7 mouse cellular contexts compared by ENCODE assay signal in the genomic region with DNA sequence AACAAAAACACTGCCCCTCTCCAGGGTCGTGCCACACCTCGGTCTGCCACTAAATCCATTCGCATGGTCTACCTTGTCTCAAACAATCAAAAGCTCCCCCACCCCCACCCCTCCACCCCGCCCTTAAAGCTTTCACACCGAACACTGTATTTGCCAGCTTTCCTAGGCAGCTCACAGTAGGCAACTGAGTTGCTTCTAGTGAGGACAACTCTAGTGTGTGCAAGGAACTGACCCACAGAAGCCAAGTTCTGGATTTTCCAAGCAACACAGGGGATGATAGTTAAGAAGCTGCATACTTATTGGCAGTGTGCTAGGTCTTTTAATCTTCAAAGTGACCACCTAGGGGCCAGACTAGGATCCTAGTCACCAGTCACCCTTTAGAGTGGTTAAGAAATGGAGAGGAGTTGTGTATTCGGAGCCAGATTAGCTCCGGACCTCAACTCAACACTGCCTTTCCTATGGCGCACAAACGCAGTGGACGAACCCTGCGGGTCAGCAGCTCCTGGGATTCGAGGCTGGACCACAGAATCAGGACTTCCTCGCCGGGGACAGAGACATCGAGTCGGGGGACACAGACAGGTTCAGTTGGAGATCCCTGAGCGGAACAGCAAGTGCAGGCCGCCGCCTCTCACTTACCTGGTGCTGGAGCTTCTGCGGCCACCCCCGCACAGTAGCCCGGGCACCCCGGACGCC. TPM values are rescaled to one million over a fixed set of nuclear protein-coding genes. Genes with fewer than 3 reads are reported as not detected.
DNase-seq lines count a peak whose midpoint lies in the region; ATAC-seq and TF ChIP-seq lines count a peak whose summit lies in the region.

No protein-coding gene starts in this region.

- TF ChIP-seq POLR2A in myocyte (IDR thresholded peaks at IDR 0.05; ENCODE audit: insufficient read length, low read depth) = no peak

- H3K27me3 ChIP-seq in lung, postnatal 0 days (replicated peaks; ENCODE audit: insufficient read depth, low read length) = no peaks in the 10 kb centered on the region
- H3K27me3 ChIP-seq in embryonic facial prominence, embryonic 12.5 days = no peaks in the 10 kb centered on the region
- H3K27me3 ChIP-seq in hindbrain, embryonic 15.5 days = no peaks in the 10 kb centered on the region
- no peaks in the 10 kb centered on the region for H3K27me3 ChIP-seq in myocyte (ENCODE audit: control insufficient read depth, insufficient read depth, insufficient read length)

- ATAC-seq in lung, postnatal 0 days = no peak
- ATAC-seq in embryonic facial prominence, embryonic 12.5 days (ENCODE audit: insufficient number of reproducible peaks, insufficient read depth, low FRiP score, low TSS enrichment) = no peak
- ATAC-seq in hindbrain, embryonic 15.5 days (ENCODE audit: low FRiP score, low read depth) = peak; percentile 25

- peak overlapping the region; percentile 75 for H3ac ChIP-seq in myocyte (ENCODE audit: control insufficient read depth, insufficient read length)

- H3K79me2 ChIP-seq in myocyte (ENCODE audit: control insufficient read depth, insufficient read depth) = no peaks in the 10 kb centered on the region

- TF ChIP-seq EP300 in lung, postnatal 0 days (IDR thresholded peaks at IDR 0.05) = no peak

- H3K36me3 ChIP-seq in lung, postnatal 0 days (ENCODE audit: insufficient read depth, low read length) = no peaks in the 10 kb centered on the region
- peaks cover 15% of the 10 kb centered on the region for H3K36me3 ChIP-seq in embryonic facial prominence, embryonic 12.5 days
- H3K36me3 ChIP-seq in hindbrain, embryonic 15.5 days = peaks cover 18% of the 10 kb centered on the region
- H3K36me3 ChIP-seq in myocyte (ENCODE audit: control insufficient read depth, insufficient read depth) = no peaks in the 10 kb centered on the region

- H3K9me3 ChIP-seq in lung, postnatal 0 days (ENCODE audit: low read length) = no peaks in the 10 kb centered on the region
- H3K9me3 ChIP-seq in embryonic facial prominence, embryonic 12.5 days = peaks cover 8% of the 10 kb centered on the region
- H3K9me3 ChIP-seq in hindbrain, embryonic 15.5 days = peaks cover under 1% of the 10 kb centered on the region; the same call in 1 of the 2 replicates

- no peak for TF ChIP-seq CTCF in lung, postnatal 0 days (IDR thresholded peaks at IDR 0.05)

- peak overlapping the region; percentile 69 for H3K4me3 ChIP-seq in lung, postnatal 0 days (ENCODE audit: low read depth, low read length)
- peak overlapping the region; percentile 60 for H3K4me3 ChIP-seq in embryonic facial prominence, embryonic 12.5 days
- H3K4me3 ChIP-seq in hindbrain, embryonic 15.5 days = peak overlapping the region; percentile 55
- peak overlapping the region; percentile 67 for H3K4me3 ChIP-seq in myocyte

- DNase-seq in lung, postnatal 0 days (ENCODE audit: low spot score) = peak; percentile 17
- no peak for DNase-seq in lung, adult 18-20 months
- no peak for DNase-seq in gastrocnemius, postnatal 4 days (ENCODE audit: low spot score in 2 of 2)
- DNase-seq in frontal cortex, postnatal 36 days (ENCODE audit: low spot score in 2 of 2) = no peak

- H3K27ac ChIP-seq in lung, postnatal 0 days (ENCODE audit: low read length) = peak overlapping the region; percentile 88
- H3K27ac ChIP-seq in embryonic facial prominence, embryonic 12.5 days = 0 out of 2 replicates have a peak overlapping the region, but pooled peaks have one; percentile 85
- no peak overlapping the region for H3K27ac ChIP-seq in hindbrain, embryonic 15.5 days (replicated peaks)

- H3K4me1 ChIP-seq in lung, postnatal 0 days (ENCODE audit: insufficient read depth, low read depth, low read length) = 0 out of 2 replicates have a peak, but pooled peaks cover 3% of the 10 kb centered on the region
- H3K4me1 ChIP-seq in embryonic facial prominence, embryonic 12.5 days = peaks cover 15% of the 10 kb centered on the region; the same call in 1 of the 2 replicates
- peaks cover 17% of the 10 kb centered on the region for H3K4me1 ChIP-seq in hindbrain, embryonic 15.5 days (replicated peaks)

- H3K4me2 ChIP-seq in lung, postnatal 0 days (replicated peaks; ENCODE audit: low read depth, low read length) = peak overlapping the region; percentile 94
- peak overlapping the region; percentile 88 for H3K4me2 ChIP-seq in embryonic facial prominence, embryonic 12.5 days (replicated peaks)
- peak overlapping the region; percentile 64 for H3K4me2 ChIP-seq in hindbrain, embryonic 15.5 days
- peak overlapping the region; percentile 100 for H3K4me2 ChIP-seq in myocyte (ENCODE audit: low read depth)

- H3K9ac ChIP-seq in lung, postnatal 0 days (replicated peaks; ENCODE audit: low read depth) = peak overlapping the region; percentile 41; the same call in 1 of the 2 replicates
- H3K9ac ChIP-seq in embryonic facial prominence, embryonic 12.5 days = peak overlapping the region; percentile 77
- peak overlapping the region; percentile 54 for H3K9ac ChIP-seq in hindbrain, embryonic 15.5 days

- WGBS in lung, postnatal 0 days = 1% methylated on average over 24 of the region's 24 CpGs
- 3% methylated on average over 24 of the region's 24 CpGs for WGBS in embryonic facial prominence, embryonic 12.5 days
- WGBS in hindbrain, embryonic 15.5 days = 2% methylated on average over 24 of the region's 24 CpGs

TF ChIP-seq in myocyte, 11 proteins besides CTCF, POLR2A, EP300 and RAD21:
- TF ChIP-seq MYOG (IDR thresholded peaks at IDR 0.05; ENCODE audit: control insufficient read depth in 1 of 3, insufficient read depth in 1 of 3, insufficient read length in 2 of 3, low read depth in 2 of 3) = no peak
- no peak for TF ChIP-seq E2F4 (IDR thresholded peaks at IDR 0.05; ENCODE audit: insufficient read depth)
- no peak for TF ChIP-seq POLR2AphosphoS2 (IDR thresholded peaks at IDR 0.05; ENCODE audit: insufficient read length, low read depth)
- TF ChIP-seq TCF3 (IDR thresholded peaks at IDR 0.05; ENCODE audit: insufficient read length, low read depth) = no peak
- no peak for TF ChIP-seq MYOD1 (IDR thresholded peaks at IDR 0.05; ENCODE audit: control insufficient read depth in 1 of 3, insufficient read length in 2 of 3, low read depth in 2 of 3)
- TF ChIP-seq USF1 (IDR thresholded peaks at IDR 0.05; ENCODE audit: low read depth) = no peak
- TF ChIP-seq MAX (IDR thresholded peaks at IDR 0.05; ENCODE audit: low read depth) = no peak
- TF ChIP-seq TCF12 (IDR thresholded peaks at IDR 0.05; ENCODE audit: insufficient read depth, poor library complexity, severe bottlenecking) = no peak
- TF ChIP-seq SRF (IDR thresholded peaks at IDR 0.05; ENCODE audit: control insufficient read depth, insufficient read length, low read depth) = no peak
- no peak for TF ChIP-seq REST (IDR thresholded peaks at IDR 0.05; ENCODE audit: insufficient read depth, insufficient read length)
- no peak for TF ChIP-seq CEBPB (IDR thresholded peaks at IDR 0.05; ENCODE audit: insufficient read depth, poor library complexity, severe bottlenecking)

RNA-seq across cellular contexts. Expression of gene L2hgdh, which starts 0.5 kb away (rescaled TPM):
- polyA plus RNA-seq in lung, postnatal 0 days (2015; fragmentation: Nextera tagmentation; extraction: Ambion mirVana) = 3.7 and 4.5 TPM in 2 replicates
- polyA plus RNA-seq in embryonic facial prominence, embryonic 12.5 days (2016; fragmentation: Nextera tagmentation; extraction: Ambion mirVana) = 19.7 and 21.2 TPM in 2 replicates
- polyA plus RNA-seq in hindbrain, embryonic 15.5 days (2015; fragmentation: Nextera tagmentation; extraction: Ambion mirVana) = 12.5 and 13.3 TPM in 2 replicates
- polyA plus RNA-seq in myocyte (2012; fragmentation: generic; extraction: Trizol) = 2.8 TPM
- total RNA-seq in gastrocnemius, postnatal 4 days (2021) = 10 to 100 TPM; 38.1 to 38.9 TPM

RNA-seq across cellular contexts. Expression of gene Atp5s, which starts 0.6 kb away (rescaled TPM):
- polyA plus RNA-seq in lung, postnatal 0 days (2015; fragmentation: Nextera tagmentation; extraction: Ambion mirVana) = 18.5 and 21.4 TPM in 2 replicates
- polyA plus RNA-seq in embryonic facial prominence, embryonic 12.5 days (2016; fragmentation: Nextera tagmentation; extraction: Ambion mirVana) = 24.3 and 28.4 TPM in 2 replicates
- 34.5 and 37.0 TPM in 2 replicates for polyA plus RNA-seq in hindbrain, embryonic 15.5 days (2015; fragmentation: Nextera tagmentation; extraction: Ambion mirVana)
- 9.3 TPM for polyA plus RNA-seq in myocyte (2012; fragmentation: generic; extraction: Trizol)
- total RNA-seq in gastrocnemius, postnatal 4 days (2021) = 10 to 100 TPM; 10.6 to 11.0 TPM

RNA-seq across cellular contexts. Expression of gene Sos2, which starts 42.5 kb away (rescaled TPM):
- 10.6 and 11.9 TPM in 2 replicates for polyA plus RNA-seq in lung, postnatal 0 days (2015; fragmentation: Nextera tagmentation; extraction: Ambion mirVana)
- 11.0 and 13.9 TPM in 2 replicates for polyA plus RNA-seq in embryonic facial prominence, embryonic 12.5 days (2016; fragmentation: Nextera tagmentation; extraction: Ambion mirVana)
- 12.5 and 13.3 TPM in 2 replicates for polyA plus RNA-seq in hindbrain, embryonic 15.5 days (2015; fragmentation: Nextera tagmentation; extraction: Ambion mirVana)
- polyA plus RNA-seq in myocyte (2012; fragmentation: generic; extraction: Trizol) = 6.0 TPM
- 10 to 100 TPM; 37.5 to 42.9 TPM for total RNA-seq in gastrocnemius, postnatal 4 days (2021)
